Mouse (Mus musculus): ENCODE measurements around the gene Chchd4. TPM values are rescaled to one million over a fixed set of nuclear protein-coding genes. Genes with fewer than 3 reads are reported as not detected.

Chchd4 gene
- polyA plus RNA-seq, 1 experiment: 16.0 TPM

- Histone ChIP-seq H3K36me3 (ENCODE audit: control insufficient read depth, insufficient read depth, low read length) (peaks cover 2% of the 10 kb centered on the region), H3K27me3 (replicated peaks; ENCODE audit: control insufficient read depth, insufficient read depth, low read length) (no peaks in the 10 kb centered on the region), H3K4me1 (ENCODE audit: control insufficient read depth, insufficient read depth, low read length) (peaks cover 4% of the 10 kb centered on the region; the same call in 1 of the 2 replicates), H3K27ac (ENCODE audit: insufficient read depth, low read depth, low read length) (no peak overlapping the region), H3K4me3 (ENCODE audit: insufficient read depth, low read depth, low read length) (no peak overlapping the region)
- DNase-seq: no peak
- no peak for TF ChIP-seq POLR2A (IDR thresholded peaks at IDR 0.05; ENCODE audit: low read depth, low read length)
- no peak for TF ChIP-seq CTCF (conservative IDR thresholded peaks at IDR 0.05; ENCODE audit: insufficient read depth, insufficient read length, low read depth, low read length)
- WGBS: 62% methylated on average over 6 of the region's 6 CpGs
Measured at GRCm38 (mm10) chr6:91491004-91491403, 17.7 kb upstream of the Chchd4 start.

- H3K27ac ChIP-seq (ENCODE audit: insufficient read depth, low read depth, low read length): no peak overlapping the region
- H3K36me3 ChIP-seq (ENCODE audit: control insufficient read depth, insufficient read depth, low read length): peaks cover 2% of the 10 kb centered on the region
- H3K4me1 ChIP-seq (ENCODE audit: control insufficient read depth, insufficient read depth, low read length): peaks cover 4% of the 10 kb centered on the region; the same call in 1 of the 2 replicates
- TF ChIP-seq POLR2A (IDR thresholded peaks at IDR 0.05; ENCODE audit: low read depth, low read length) (no peak), CTCF (conservative IDR thresholded peaks at IDR 0.05; ENCODE audit: insufficient read depth, insufficient read length, low read depth, low read length) (no peak)
- WGBS: 88% methylated on average over 10 of the region's 10 CpGs
- no peaks in the 10 kb centered on the region for H3K27me3 ChIP-seq (replicated peaks; ENCODE audit: control insufficient read depth, insufficient read depth, low read length)
- H3K4me3 ChIP-seq (ENCODE audit: insufficient read depth, low read depth, low read length): no peak overlapping the region
- DNase-seq: no peak
Measured at GRCm38 (mm10) chr6:91489872-91490271, 16.5 kb upstream of the Chchd4 start.

GRCm38 (mm10) chr6:91488496-91489212 lies 15.3 kb upstream of the Chchd4 start:
- no peaks in the 10 kb centered on the region for H3K27me3 ChIP-seq (replicated peaks; ENCODE audit: control insufficient read depth, insufficient read depth, low read length)
- H3K27ac ChIP-seq (ENCODE audit: insufficient read depth, low read depth, low read length): peak overlapping the region; percentile 2; the same call in 1 of the 2 replicates
- H3K4me1 ChIP-seq (ENCODE audit: control insufficient read depth, insufficient read depth, low read length): no peaks in the 10 kb centered on the region
- H3K36me3 ChIP-seq (ENCODE audit: control insufficient read depth, insufficient read depth, low read length): peaks cover 2% of the 10 kb centered on the region; the same call in 1 of the 2 replicates
- H3K4me3 ChIP-seq (ENCODE audit: insufficient read depth, low read depth, low read length): no peak overlapping the region
- WGBS: 67% methylated on average over 9 of the region's 9 CpGs
- no peak for TF ChIP-seq CTCF (conservative IDR thresholded peaks at IDR 0.05; ENCODE audit: insufficient read depth, insufficient read length, low read depth, low read length)
- TF ChIP-seq POLR2A (IDR thresholded peaks at IDR 0.05; ENCODE audit: low read depth, low read length): no peak
- peak; percentile 73 for DNase-seq

- TF ChIP-seq POLR2A (IDR thresholded peaks at IDR 0.05; ENCODE audit: low read depth, low read length): no peak
- TF ChIP-seq CTCF (conservative IDR thresholded peaks at IDR 0.05; ENCODE audit: insufficient read depth, insufficient read length, low read depth, low read length): no peak
- no peak overlapping the region for H3K27ac ChIP-seq (ENCODE audit: insufficient read depth, low read depth, low read length)
- H3K27me3 ChIP-seq (replicated peaks; ENCODE audit: control insufficient read depth, insufficient read depth, low read length): no peaks in the 10 kb centered on the region
- H3K4me3 ChIP-seq (ENCODE audit: insufficient read depth, low read depth, low read length): no peak overlapping the region
- peaks cover 2% of the 10 kb centered on the region; the same call in 1 of the 2 replicates for H3K36me3 ChIP-seq (ENCODE audit: control insufficient read depth, insufficient read depth, low read length)
- no peaks in the 10 kb centered on the region for H3K4me1 ChIP-seq (ENCODE audit: control insufficient read depth, insufficient read depth, low read length)
- DNase-seq: no peak
- 86% methylated on average over 15 of the region's 15 CpGs for WGBS
Measured at GRCm38 (mm10) chr6:91486736-91487453, 13.5 kb upstream of the Chchd4 start.

GRCm38 (mm10) chr6:91483371-91483770 lies 10.0 kb upstream of the Chchd4 start:
- no peak overlapping the region for H3K4me3 ChIP-seq (ENCODE audit: insufficient read depth, low read depth, low read length)
- TF ChIP-seq POLR2A (IDR thresholded peaks at IDR 0.05; ENCODE audit: low read depth, low read length): no peak
- TF ChIP-seq CTCF (conservative IDR thresholded peaks at IDR 0.05; ENCODE audit: insufficient read depth, insufficient read length, low read depth, low read length): no peak
- no peaks in the 10 kb centered on the region; the same call in 1 of the 2 replicates for H3K36me3 ChIP-seq (ENCODE audit: control insufficient read depth, insufficient read depth, low read length)
- 88% methylated on average over 2 of the region's 2 CpGs for WGBS
- no peaks in the 10 kb centered on the region for H3K27me3 ChIP-seq (replicated peaks; ENCODE audit: control insufficient read depth, insufficient read depth, low read length)
- no peak for DNase-seq
- no peak overlapping the region for H3K27ac ChIP-seq (ENCODE audit: insufficient read depth, low read depth, low read length)
- no peaks in the 10 kb centered on the region for H3K4me1 ChIP-seq (ENCODE audit: control insufficient read depth, insufficient read depth, low read length)

- peaks cover 8% of the 10 kb centered on the region; the same call in 1 of the 2 replicates for H3K4me1 ChIP-seq (ENCODE audit: control insufficient read depth, insufficient read depth, low read length)
- no peak for DNase-seq
- no peaks in the 10 kb centered on the region; the same call in 1 of the 2 replicates for H3K36me3 ChIP-seq (ENCODE audit: control insufficient read depth, insufficient read depth, low read length)
- 85% methylated on average over 2 of the region's 2 CpGs for WGBS
- no peak overlapping the region for H3K4me3 ChIP-seq (ENCODE audit: insufficient read depth, low read depth, low read length)
- H3K27ac ChIP-seq (ENCODE audit: insufficient read depth, low read depth, low read length): no peak overlapping the region
- TF ChIP-seq POLR2A (IDR thresholded peaks at IDR 0.05; ENCODE audit: low read depth, low read length): no peak
- no peak for TF ChIP-seq CTCF (conservative IDR thresholded peaks at IDR 0.05; ENCODE audit: insufficient read depth, insufficient read length, low read depth, low read length)
- H3K27me3 ChIP-seq (replicated peaks; ENCODE audit: control insufficient read depth, insufficient read depth, low read length): no peaks in the 10 kb centered on the region
Measured at GRCm38 (mm10) chr6:91476541-91476940, 3.2 kb upstream of the Chchd4 start.
